Mouse (Mus musculus) ovary, adult 18-20 months (tissue): ENCODE data around the gene Zmym1.
"Not testable (repeated sequence)": the region's sequence is repeated elsewhere in the genome, so short reads cannot be mapped to it uniquely, and the experiment has no call there.

Experiments used
- DNase-seq: peaks from one replicate; pipeline ENCODE4 v3.0.0; 2022; ENCODE audit warnings: low spot score, mixed read lengths

Gene Zmym1

DNA sequence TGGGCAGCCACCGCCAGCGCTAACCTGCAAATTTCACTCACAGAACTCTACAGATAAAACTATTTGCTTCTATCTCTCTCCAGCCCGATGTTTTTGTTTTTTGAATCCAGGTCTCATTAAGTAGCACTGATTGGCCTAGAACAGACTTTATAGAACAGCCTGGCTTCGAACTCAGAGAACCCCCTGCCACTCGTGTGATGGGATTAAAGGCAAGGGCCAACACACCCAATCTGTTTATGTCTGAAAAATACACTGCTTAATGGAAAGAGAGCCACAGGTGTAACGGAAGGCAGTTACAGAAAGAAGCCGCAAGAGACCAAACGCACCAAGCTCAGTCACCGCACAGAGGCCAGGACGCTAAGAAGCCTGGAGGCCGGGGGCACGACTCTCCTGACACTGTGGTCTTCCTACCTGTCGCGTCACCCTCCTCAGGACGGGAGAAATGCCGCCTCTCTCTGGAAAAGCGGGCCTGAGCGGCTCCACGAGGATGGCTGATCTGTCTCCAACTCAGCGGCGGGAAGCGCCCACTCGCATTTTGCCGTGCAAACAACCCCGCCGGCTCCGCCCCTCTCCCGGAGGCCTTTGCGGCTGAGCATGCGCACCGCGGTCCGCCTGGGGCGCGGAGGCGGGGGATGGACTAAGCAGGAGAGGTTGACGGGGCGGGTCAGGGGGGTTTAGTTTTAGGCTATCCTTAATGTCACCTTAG lies at the start of gene Zmym1:
TSS of gene Zmym1 (minus strand) at position 568 of the 706 bp plus-strand sequence.
- peak; percentile 83 for DNase-seq

DNA sequence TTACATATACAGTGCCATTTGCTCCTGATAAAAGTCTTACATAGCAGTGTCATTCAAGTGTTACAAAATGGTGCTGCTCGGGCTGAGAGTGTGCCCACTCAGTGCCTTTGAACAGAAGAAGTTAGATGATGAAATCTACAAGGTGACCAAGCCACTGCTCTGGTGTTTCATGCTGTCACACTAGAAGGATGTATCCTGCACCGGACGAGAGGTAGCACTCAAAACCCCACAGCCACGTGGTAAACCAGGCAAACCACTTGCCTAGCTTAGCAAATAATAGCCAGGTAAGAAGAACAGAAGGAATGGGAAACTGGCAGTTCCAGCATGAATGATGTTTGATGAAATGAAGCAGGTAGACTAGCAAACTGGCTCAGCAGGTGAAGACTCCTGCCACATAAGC lies 49.6 kb upstream of the Zmym1 start:
- DNase-seq = no peak

- DNase-seq = no peak
Measured at GRCm38 (mm10) chr4:127107566-127107965, 46.6 kb upstream of the Zmym1 start.

DNA sequence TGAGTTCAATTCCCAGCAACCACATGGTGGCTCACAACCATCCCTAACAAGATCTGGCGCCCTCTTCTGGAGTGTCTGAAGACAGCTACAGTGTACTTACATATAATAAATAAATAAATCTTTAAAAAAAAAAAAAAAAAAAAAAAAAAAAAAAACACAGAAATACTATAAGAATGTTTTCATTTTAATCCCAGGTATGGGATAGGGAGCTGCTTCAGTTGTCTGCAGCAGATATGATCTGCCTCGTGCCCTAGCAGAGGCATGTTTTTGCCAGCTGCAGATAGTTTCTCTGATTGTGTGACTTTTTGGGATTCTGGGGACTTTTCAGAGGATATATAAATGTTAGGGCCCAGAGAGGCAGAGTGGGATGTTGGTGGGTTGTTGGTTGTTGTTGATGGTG lies 38.6 kb upstream of the Zmym1 start:
- not testable (repeated sequence) for DNase-seq

- no peak for DNase-seq
Measured at GRCm38 (mm10) chr4:127095090-127095489, 34.1 kb upstream of the Zmym1 start.

DNA sequence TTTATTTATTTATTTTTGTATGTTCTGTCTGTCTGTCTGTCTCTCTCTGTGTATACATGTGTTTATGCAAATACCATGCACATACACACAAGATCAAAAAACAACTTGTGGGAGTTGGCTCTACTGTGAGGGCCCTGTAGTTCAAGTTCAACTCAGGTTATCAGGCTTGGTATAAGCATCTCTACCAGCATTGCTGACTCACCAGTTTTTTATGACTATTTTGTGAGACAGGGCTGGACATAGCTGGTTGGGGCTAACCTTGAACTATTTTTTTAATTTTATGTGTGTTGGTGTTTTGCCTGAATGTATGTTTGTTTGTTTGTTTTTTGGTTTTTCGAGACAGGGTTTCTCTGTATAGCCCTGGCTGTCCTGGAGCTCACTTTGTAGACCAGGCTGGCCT lies 30.2 kb upstream of the Zmym1 start:
- DNase-seq = no peak

- DNase-seq = no peak
Measured at GRCm38 (mm10) chr4:127085761-127086160, 24.8 kb upstream of the Zmym1 start.

DNA sequence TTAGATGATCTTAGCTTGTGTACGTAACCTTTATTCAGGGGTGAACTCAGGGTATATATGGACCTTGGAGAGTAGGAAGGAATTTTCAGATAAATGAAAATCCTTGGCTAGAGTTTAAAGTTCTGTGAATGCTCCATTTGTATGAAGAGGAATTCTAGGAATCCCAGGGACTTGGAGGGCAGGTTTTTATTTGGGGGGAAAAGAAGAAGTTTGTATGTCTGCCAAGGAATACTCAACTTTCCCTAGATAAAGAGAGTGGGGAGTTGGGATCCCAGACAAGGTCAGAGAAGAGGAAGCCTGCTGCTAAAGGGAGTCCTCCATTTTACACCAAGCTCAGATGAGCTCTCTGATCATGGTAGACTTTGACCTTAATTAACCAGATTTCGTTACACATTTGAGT lies 22.2 kb upstream of the Zmym1 start:
- no peak for DNase-seq

GRCm38 (mm10) chr4:127080806-127081205 lies 19.9 kb upstream of the Zmym1 start:
- DNase-seq = no peak

DNA sequence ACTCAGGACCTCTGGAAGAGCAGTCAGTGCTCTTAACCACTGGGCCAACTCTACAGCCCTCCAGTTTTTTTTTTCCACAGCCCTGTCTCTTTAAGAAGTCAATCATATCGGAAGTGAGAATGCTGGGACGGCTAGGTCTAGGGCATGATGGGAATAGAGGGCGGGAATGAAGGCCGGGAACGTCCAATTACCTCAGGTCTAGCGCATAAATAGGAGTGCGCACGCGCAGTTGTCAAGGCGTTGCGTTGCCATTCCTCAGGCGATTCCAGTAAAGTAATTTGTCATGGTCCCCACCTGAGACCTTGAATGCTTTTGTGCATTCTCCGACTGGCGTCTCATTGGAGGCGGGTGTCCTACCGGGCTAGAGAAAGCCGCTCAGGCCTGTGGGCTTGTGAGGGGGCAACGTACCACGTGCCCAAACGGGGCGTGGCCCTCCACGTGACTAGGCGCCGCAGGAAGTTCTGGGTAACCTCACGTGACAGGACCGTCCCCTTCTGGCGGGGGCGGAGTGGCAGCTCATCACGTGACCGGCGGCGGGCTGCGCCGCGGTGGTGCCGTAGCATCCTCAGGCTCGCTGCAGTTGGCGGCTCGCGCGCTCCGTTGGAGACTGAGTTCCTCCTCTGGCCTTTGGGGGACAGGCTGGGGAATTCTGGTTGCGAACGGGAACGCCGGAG lies 16.1 kb upstream of the Zmym1 start, which contains the start of gene Zmym6:
TSS of gene Zmym6 (plus strand) at position 509 of the 674 bp plus-strand sequence.
- peak; percentile 94 for DNase-seq

- no peak for DNase-seq
Measured at GRCm38 (mm10) chr4:127074915-127075314, 14.0 kb upstream of the Zmym1 start.

DNA sequence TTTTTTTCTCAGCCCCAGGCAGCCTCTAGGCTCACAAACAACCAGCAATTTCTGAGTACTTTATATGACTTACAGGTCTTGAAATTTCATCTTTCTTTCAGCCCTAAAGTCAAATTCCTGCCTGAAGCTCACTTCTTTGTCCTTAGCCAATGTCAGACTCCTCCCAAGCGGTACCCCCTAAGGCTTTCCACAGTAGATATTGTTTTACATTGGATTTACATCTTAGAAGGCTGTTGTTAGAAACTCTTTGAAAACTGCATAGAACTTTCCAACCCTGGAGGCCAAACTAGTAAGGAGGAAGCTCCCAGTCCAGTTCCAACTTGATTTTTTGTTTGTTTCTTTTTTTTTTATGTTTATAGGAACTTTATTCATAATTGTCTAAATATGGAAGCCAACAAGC lies 3.1 kb upstream of the Zmym1 start:
- DNase-seq = no peak

- no peak for DNase-seq
Measured at GRCm38 (mm10) chr4:127054522-127055198, 6.3 kb downstream of the Zmym1 start.

- no peak for DNase-seq
Measured at GRCm38 (mm10) chr4:127053071-127053470, 7.9 kb downstream of the Zmym1 start.

- no peak for DNase-seq
Measured at GRCm38 (mm10) chr4:127051121-127051520, 9.8 kb downstream of the Zmym1 start.

DNA sequence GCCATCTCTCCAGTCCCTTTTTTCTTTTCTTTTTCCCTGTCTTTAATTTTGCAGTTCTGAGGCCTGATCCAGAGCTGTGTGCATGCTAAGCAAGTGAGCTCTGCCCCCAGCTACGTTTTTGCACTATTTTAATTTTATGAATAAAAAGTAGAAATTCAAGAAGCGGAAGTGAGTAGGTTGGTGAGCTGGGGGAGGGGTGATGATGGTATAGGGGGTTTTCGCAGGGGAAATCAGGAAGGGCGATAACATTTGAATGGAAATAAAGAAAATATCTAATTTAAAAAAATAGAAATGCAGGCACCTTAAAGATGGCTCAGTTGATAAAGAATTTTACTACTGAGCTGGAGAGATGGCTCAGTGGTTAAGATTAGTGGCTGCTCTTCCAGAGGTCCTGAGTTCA lies 17.4 kb downstream of the Zmym1 start:
- no peak for DNase-seq

- DNase-seq = no peak
Measured at GRCm38 (mm10) chr4:127039871-127040483, 21.0 kb downstream of the Zmym1 start.

GRCm38 (mm10) chr4:127038828-127039349 lies 22.1 kb downstream of the Zmym1 start:
- DNase-seq = no peak

- no peak for DNase-seq
Measured at GRCm38 (mm10) chr4:127037908-127038827, 22.8 kb downstream of the Zmym1 start.

DNA sequence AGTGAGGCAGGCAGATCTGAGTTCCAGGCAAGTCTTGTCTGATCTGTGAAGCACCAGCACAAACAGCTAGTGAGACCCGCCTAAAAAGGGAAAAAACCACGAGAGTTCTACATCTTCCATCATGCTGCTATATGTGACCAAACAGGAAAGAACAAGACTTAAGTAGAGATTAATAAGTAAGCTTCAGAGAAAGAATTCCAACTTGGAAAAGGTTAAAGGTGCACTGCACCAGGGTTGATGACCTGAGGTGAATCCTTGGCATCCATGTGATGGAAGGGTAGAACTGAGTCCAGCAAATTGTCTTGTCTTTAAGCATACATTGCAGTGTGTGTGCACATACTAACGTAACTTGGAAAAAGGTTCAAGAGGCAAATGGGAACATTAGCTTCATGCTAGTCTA lies 23.8 kb downstream of the Zmym1 start:
- DNase-seq = no peak
